Mouse (Mus musculus): ENCODE data around the gene Pik3r3. TPM values are rescaled to one million over a fixed set of nuclear protein-coding genes. Genes with fewer than 3 reads are reported as not detected.
"Not testable (repeated sequence)": the region's sequence is repeated elsewhere in the genome, so short reads cannot be mapped to it uniquely, and the experiment has no call there.

The Pik3r3 gene
- total RNA-seq, 2 experiments from 2014 or later = 31.3 to 33.8 TPM

GRCm38 (mm10) chr4:116193583-116194383 lies 27.6 kb upstream of the Pik3r3 start:
- DNase-seq (ENCODE audit: low spot score in 2 of 2) = no peak
- no peak for TF ChIP-seq CTCF (conservative IDR thresholded peaks at IDR 0.05)
- Histone ChIP-seq H3K4me3 (no peak overlapping the region), H3K27ac (peak overlapping the region; percentile 18; the same call in 1 of the 2 replicates)

GRCm38 (mm10) chr4:116198422-116198821 lies 23.0 kb upstream of the Pik3r3 start:
- no peak overlapping the region for H3K4me3 ChIP-seq
- DNase-seq (ENCODE audit: low spot score in 2 of 2) = no peak
- no peak overlapping the region for H3K27ac ChIP-seq
- TF ChIP-seq CTCF (conservative IDR thresholded peaks at IDR 0.05) = peak; percentile 64

- H3K27ac ChIP-seq = no peak overlapping the region
- H3K4me3 ChIP-seq = no peak overlapping the region
- DNase-seq (ENCODE audit: low spot score in 2 of 2) = no peak
- no peak for TF ChIP-seq CTCF (conservative IDR thresholded peaks at IDR 0.05)
These were observed 17.0 kb upstream of the Pik3r3 start for GRCm38 (mm10) chr4:116204422-116204821.

GRCm38 (mm10) chr4:116206531-116206930 lies 14.9 kb upstream of the Pik3r3 start:
- Histone ChIP-seq H3K4me3 (no peak overlapping the region), H3K27ac (no peak overlapping the region)
- TF ChIP-seq CTCF (conservative IDR thresholded peaks at IDR 0.05) = no peak
- DNase-seq (ENCODE audit: low spot score in 2 of 2) = no peak

- Histone ChIP-seq H3K27ac (no peak overlapping the region), H3K4me3 (no peak overlapping the region)
- DNase-seq (ENCODE audit: low spot score in 2 of 2) = no peak
- TF ChIP-seq CTCF (conservative IDR thresholded peaks at IDR 0.05) = no peak
These were observed 12.5 kb upstream of the Pik3r3 start for GRCm38 (mm10) chr4:116208891-116209290.

GRCm38 (mm10) chr4:116215895-116216605 lies 5.4 kb upstream of the Pik3r3 start:
- no peak overlapping the region for H3K4me3 ChIP-seq
- peak overlapping the region; percentile 67; the same call in 1 of the 2 replicates for H3K27ac ChIP-seq
- peak; percentile 25 for TF ChIP-seq CTCF (conservative IDR thresholded peaks at IDR 0.05)

GRCm38 (mm10) chr4:116217046-116217445 lies 4.4 kb upstream of the Pik3r3 start:
- Histone ChIP-seq H3K4me3 (no peak overlapping the region), H3K27ac (peak overlapping the region; percentile 67; the same call in 1 of the 2 replicates)
- DNase-seq (ENCODE audit: low spot score in 2 of 2) = peak; percentile 27 to 29
- TF ChIP-seq CTCF (conservative IDR thresholded peaks at IDR 0.05) = no peak

More at GRCm38 (mm10) chr4:116215895-116216605, 5.4 kb upstream of the Pik3r3 start:
- DNase-seq (ENCODE audit: low spot score in 2 of 2) = no peak

- not testable (repeated sequence) for DNase-seq (ENCODE audit: low spot score in 2 of 2); H3K27ac ChIP-seq; H3K4me3 ChIP-seq
These were observed 3.8 kb upstream of the Pik3r3 start for GRCm38 (mm10) chr4:116217661-116218060.

GRCm38 (mm10) chr4:116219056-116219455 lies 2.4 kb upstream of the Pik3r3 start:
- no peak for TF ChIP-seq CTCF (conservative IDR thresholded peaks at IDR 0.05)
- H3K4me3 ChIP-seq = no peak overlapping the region
- no peak overlapping the region for H3K27ac ChIP-seq
- DNase-seq (ENCODE audit: low spot score in 2 of 2) = no peak

GRCm38 (mm10) chr4:116220071-116220650 lies 1.3 kb upstream of the Pik3r3 start:
- no peak for TF ChIP-seq CTCF (conservative IDR thresholded peaks at IDR 0.05)
- Histone ChIP-seq H3K4me3 (peak overlapping the region; percentile 89), H3K27ac (peak overlapping the region; percentile 98)
- DNase-seq (ENCODE audit: low spot score in 2 of 2) = no peak

- Histone ChIP-seq H3K27ac (peak overlapping the region; percentile 98), H3K4me3 (peak overlapping the region; percentile 89)
- no peak for TF ChIP-seq CTCF (conservative IDR thresholded peaks at IDR 0.05)
- no peak for DNase-seq (ENCODE audit: low spot score in 2 of 2)
These were observed 658 bp upstream of the Pik3r3 start for GRCm38 (mm10) chr4:116220780-116221139.

GRCm38 (mm10) chr4:116221996-116222842 lies 801 bp downstream of the Pik3r3 start:
- DNase-seq (ENCODE audit: low spot score in 2 of 2) = peak; percentile 15 to 41
- TF ChIP-seq CTCF (conservative IDR thresholded peaks at IDR 0.05) = no peak
- peak overlapping the region; percentile 98 for H3K27ac ChIP-seq

More at GRCm38 (mm10) chr4:116221996-116222842, 801 bp downstream of the Pik3r3 start:
- H3K4me3 ChIP-seq = peak overlapping the region; percentile 89
